8 mouse cellular contexts compared by ENCODE assay signal in the genomic region with DNA sequence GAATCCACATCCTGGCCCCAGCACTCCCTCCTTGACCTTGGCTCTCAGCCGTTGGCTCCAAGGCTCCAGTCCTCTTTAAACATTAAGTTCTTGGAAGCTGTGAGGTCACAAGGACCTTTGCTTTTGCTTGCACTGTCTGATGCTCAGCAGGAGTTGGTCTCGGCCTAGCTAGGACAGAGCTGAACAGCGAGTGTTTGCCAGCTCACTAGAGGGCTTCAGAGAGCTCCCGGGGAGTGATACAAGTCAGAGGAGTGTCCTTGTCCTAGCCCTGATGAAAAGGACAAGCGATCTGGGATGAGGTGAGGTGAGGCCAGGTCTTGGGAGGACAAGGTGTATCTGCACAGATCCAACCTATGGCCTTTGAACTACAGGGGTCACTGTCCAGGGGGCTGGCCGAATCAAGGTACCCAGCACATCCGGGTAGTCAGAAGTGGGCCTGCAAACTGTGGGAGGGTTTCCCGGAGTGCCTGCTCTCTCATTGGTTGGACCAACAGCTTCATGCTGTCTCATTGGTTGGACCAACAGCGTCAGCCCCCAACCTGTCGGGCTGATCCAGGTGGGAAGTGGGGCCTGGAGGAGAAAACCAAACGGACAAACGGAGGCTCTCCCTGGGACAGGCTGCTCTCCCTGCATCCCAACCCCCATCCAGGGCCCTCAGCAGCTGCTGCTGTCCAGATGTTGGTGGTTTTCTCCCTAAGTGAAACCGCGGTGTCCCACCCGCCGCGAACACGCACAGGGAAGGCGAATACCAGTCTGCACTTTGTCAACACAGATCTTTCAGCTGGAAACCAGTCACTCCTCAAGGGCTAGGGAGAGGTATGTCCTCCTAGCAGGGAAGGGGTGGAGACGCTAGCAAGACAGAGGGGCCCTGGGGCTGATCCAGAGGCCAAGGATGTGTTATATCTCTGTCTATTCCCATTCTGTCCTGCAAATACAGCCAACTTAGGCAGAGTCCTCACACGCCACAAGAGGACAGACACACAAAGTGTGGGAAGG. TPM values are rescaled to one million over a fixed set of nuclear protein-coding genes. Genes with fewer than 3 reads are reported as not detected.
DNase-seq lines count a peak whose midpoint lies in the region; ATAC-seq and TF ChIP-seq lines count a peak whose summit lies in the region.

No protein-coding gene starts in this region.

- peak overlapping the region; percentile 28 for H3K4me3 ChIP-seq in intestine, embryonic 14.5 days (ENCODE audit: low read depth, low read length)
- H3K4me3 ChIP-seq in liver, embryonic 14.5 days (ENCODE audit: insufficient read depth in 1 of 2, low read depth in 2 of 2, low read length in 2 of 2) = peak overlapping the region; percentile 13 to 15
- peak overlapping the region; percentile 62 for H3K4me3 ChIP-seq in small intestine, adult 2 months (ENCODE audit: low read depth, low read length)

- H3K9me3 ChIP-seq in intestine, embryonic 14.5 days (ENCODE audit: control insufficient read depth, low read length) = no peaks in the 10 kb centered on the region
- H3K9me3 ChIP-seq in liver, embryonic 14.5 days (ENCODE audit: control insufficient read depth, low read length) = no peaks in the 10 kb centered on the region

- peak; percentile 89 for ATAC-seq in intestine, embryonic 14.5 days (replicated peaks; ENCODE audit: low FRiP score, low TSS enrichment, low read depth)
- no peak for ATAC-seq in liver, embryonic 14.5 days (ENCODE audit: insufficient read depth)

- no peaks in the 10 kb centered on the region for H3K4me1 ChIP-seq in intestine, embryonic 14.5 days (replicated peaks; ENCODE audit: control insufficient read depth, insufficient read depth, low read length)
- H3K4me1 ChIP-seq in liver, embryonic 14.5 days (replicated peaks; ENCODE audit: control insufficient read depth in 2 of 2, insufficient read depth in 2 of 2, low read length in 1 of 2) = no peaks in the 10 kb centered on the region
- H3K4me1 ChIP-seq in small intestine, adult 2 months (ENCODE audit: control insufficient read depth, insufficient read depth, insufficient read length, low read length) = peaks cover 6% of the 10 kb centered on the region; the same call in 1 of the 2 replicates

- no peak overlapping the region for H3K27ac ChIP-seq in intestine, embryonic 14.5 days (ENCODE audit: low read depth)
- H3K27ac ChIP-seq in liver, embryonic 14.5 days = no peak overlapping the region
- H3K27ac ChIP-seq in small intestine, adult 2 months (ENCODE audit: insufficient read depth, low read depth, low read length) = no peak overlapping the region; the same call in 1 of the 2 replicates

- no peak overlapping the region for H3K9ac ChIP-seq in intestine, embryonic 14.5 days (ENCODE audit: low read length)
- no peak overlapping the region for H3K9ac ChIP-seq in liver, embryonic 14.5 days (replicated peaks)

- 16% methylated on average over 21 of the region's 21 CpGs for WGBS in intestine, embryonic 14.5 days
- WGBS in liver, embryonic 14.5 days (ENCODE audit: insufficient replicate concordance) = 27% methylated on average over 21 of the region's 21 CpGs
- WGBS in small intestine, adult 2 months = 18% methylated on average over 21 of the region's 21 CpGs

- H3K4me2 ChIP-seq in intestine, embryonic 14.5 days (ENCODE audit: low read length) = peak overlapping the region; percentile 52
- peak overlapping the region; percentile 33; the same call in 1 of the 2 replicates for H3K4me2 ChIP-seq in liver, embryonic 14.5 days (ENCODE audit: low read depth)

- TF ChIP-seq POLR2A in small intestine, adult 2 months (IDR thresholded peaks at IDR 0.05; ENCODE audit: low read depth, low read length) = no peak

- no peak for TF ChIP-seq CTCF in liver, embryonic 14.5 days (IDR thresholded peaks at IDR 0.05; ENCODE audit: low read depth)
- TF ChIP-seq CTCF in small intestine, adult 2 months (IDR thresholded peaks at IDR 0.05; ENCODE audit: extremely low read depth, insufficient read length, insufficient replicate concordance, low read depth, low read length) = no peak

- no peaks in the 10 kb centered on the region for H3K27me3 ChIP-seq in intestine, embryonic 14.5 days (replicated peaks; ENCODE audit: control insufficient read depth, insufficient read depth, low read length)
- no peaks in the 10 kb centered on the region for H3K27me3 ChIP-seq in liver, embryonic 14.5 days (ENCODE audit: control insufficient read depth, insufficient read depth, low read length)
- no peaks in the 10 kb centered on the region for H3K27me3 ChIP-seq in small intestine, adult 2 months (ENCODE audit: control insufficient read depth, insufficient read depth, low read length)

- TF ChIP-seq EP300 in liver, embryonic 14.5 days (IDR thresholded peaks at IDR 0.05; ENCODE audit: low read depth) = no peak

- no peaks in the 10 kb centered on the region for H3K36me3 ChIP-seq in intestine, embryonic 14.5 days (ENCODE audit: control insufficient read depth, insufficient read depth, low read length)
- no peaks in the 10 kb centered on the region for H3K36me3 ChIP-seq in liver, embryonic 14.5 days (replicated peaks; ENCODE audit: control insufficient read depth, insufficient read depth, low read depth)
- no peaks in the 10 kb centered on the region for H3K36me3 ChIP-seq in small intestine, adult 2 months (ENCODE audit: control insufficient read depth, insufficient read depth, low read length)

- peak; percentile 38 for DNase-seq in ovary, postnatal 36 days (ENCODE audit: low spot score)
- no peak for DNase-seq in ovary, postnatal 14 days (ENCODE audit: low spot score)
- peak; percentile 69 for DNase-seq in intestine, embryonic 14.5 days (ENCODE audit: low spot score)
- no peak for DNase-seq in liver, embryonic 14.5 days (ENCODE audit: low read depth in 3 of 3, low spot score in 3 of 3)
- no peak for DNase-seq in cerebellum, postnatal 10 days
- no peak for DNase-seq in adipocyte (ENCODE audit: low spot score)
- DNase-seq in spleen, postnatal 10 days (ENCODE audit: low spot score in 2 of 2) = no peak

RNA-seq across cellular contexts. Expression of a gene that starts 15.0 kb away (rescaled TPM):
- 31.5 and 32.0 TPM in 2 replicates for polyA plus RNA-seq in intestine, embryonic 14.5 days (2014; fragmentation: Nextera tagmentation; extraction: Ambion mirVana)
- 1.4 and 1.7 TPM in 2 replicates for polyA plus RNA-seq in liver, embryonic 14.5 days (2012; rRNA removed)
- polyA plus RNA-seq in liver, embryonic 14.5 days (2014; fragmentation: Nextera tagmentation; extraction: Ambion mirVana) = 1.8 and 2.4 TPM in 2 replicates
- 1.6 and 3.1 TPM in 2 replicates for polyA plus RNA-seq in small intestine, adult 2 months (2012; rRNA removed)

RNA-seq across cellular contexts. Expression of a gene that starts 19.8 kb away (rescaled TPM):
- polyA plus RNA-seq in intestine, embryonic 14.5 days (2014; fragmentation: Nextera tagmentation; extraction: Ambion mirVana) = not detected in 2 replicates
- not detected in 2 replicates for polyA plus RNA-seq in liver, embryonic 14.5 days (2012; rRNA removed)
- not detected in 2 replicates for polyA plus RNA-seq in liver, embryonic 14.5 days (2014; fragmentation: Nextera tagmentation; extraction: Ambion mirVana)
- polyA plus RNA-seq in small intestine, adult 2 months (2012; rRNA removed) = 10.8 and 2,214 TPM in 2 replicates

RNA-seq across cellular contexts. Expression of a gene that starts 33.0 kb away (rescaled TPM):
- 7.7 and 11.4 TPM in 2 replicates for polyA plus RNA-seq in intestine, embryonic 14.5 days (2014; fragmentation: Nextera tagmentation; extraction: Ambion mirVana)
- polyA plus RNA-seq in liver, embryonic 14.5 days (2012; rRNA removed) = 0.64 and 0.95 TPM in 2 replicates
- polyA plus RNA-seq in liver, embryonic 14.5 days (2014; fragmentation: Nextera tagmentation; extraction: Ambion mirVana) = 1.6 and 2.1 TPM in 2 replicates
- 4.4 and 4.7 TPM in 2 replicates for polyA plus RNA-seq in small intestine, adult 2 months (2012; rRNA removed)

Comparison
In these comparisons a context has a peak if more than half of its experiments do, and no peak if none do; other contexts are left out.
1. DNase-seq: peak in ovary, postnatal 36 days (single experiment) and intestine, embryonic 14.5 days (single experiment); none in ovary, postnatal 14 days (single experiment), liver, embryonic 14.5 days (0 of 3), cerebellum, postnatal 10 days (0 of 2), adipocyte (single experiment) and spleen, postnatal 10 days (0 of 2).
2. RNA of a gene that starts 19.8 kb away (polyA plus RNA-seq): 10.8 to 2,214 TPM in small intestine, adult 2 months; not detected in intestine, embryonic 14.5 days and not detected in liver, embryonic 14.5 days; every median in the first group is over 10 times any median in the second.
3. Peak in every context shown above with its lines, with median percentiles within 50 percentile points of each other: H3K4me3 ChIP-seq.